Mouse (Mus musculus) C2C12 (cell line): Measurements from ENCODE around the gene Spata45.

ENCODE experiments used
- CEBPB ChIP-seq: IDR thresholded peaks from one replicate; pipeline ENCODE4 v1.6.1; 2011; ENCODE audit warnings: low read depth, mild to moderate bottlenecking, control low read depth, moderate library complexity
- CTCF ChIP-seq: IDR thresholded peaks from one replicate; pipeline ENCODE4 v1.5.1; 2011; ENCODE audit not compliant: control insufficient read depth, insufficient read depth, insufficient read length
- USF1 ChIP-seq: IDR thresholded peaks from one replicate; pipeline ENCODE4 v1.6.1; 2011; ENCODE audit warnings: low read depth, mild to moderate bottlenecking, control low read depth, moderate library complexity

DNA sequence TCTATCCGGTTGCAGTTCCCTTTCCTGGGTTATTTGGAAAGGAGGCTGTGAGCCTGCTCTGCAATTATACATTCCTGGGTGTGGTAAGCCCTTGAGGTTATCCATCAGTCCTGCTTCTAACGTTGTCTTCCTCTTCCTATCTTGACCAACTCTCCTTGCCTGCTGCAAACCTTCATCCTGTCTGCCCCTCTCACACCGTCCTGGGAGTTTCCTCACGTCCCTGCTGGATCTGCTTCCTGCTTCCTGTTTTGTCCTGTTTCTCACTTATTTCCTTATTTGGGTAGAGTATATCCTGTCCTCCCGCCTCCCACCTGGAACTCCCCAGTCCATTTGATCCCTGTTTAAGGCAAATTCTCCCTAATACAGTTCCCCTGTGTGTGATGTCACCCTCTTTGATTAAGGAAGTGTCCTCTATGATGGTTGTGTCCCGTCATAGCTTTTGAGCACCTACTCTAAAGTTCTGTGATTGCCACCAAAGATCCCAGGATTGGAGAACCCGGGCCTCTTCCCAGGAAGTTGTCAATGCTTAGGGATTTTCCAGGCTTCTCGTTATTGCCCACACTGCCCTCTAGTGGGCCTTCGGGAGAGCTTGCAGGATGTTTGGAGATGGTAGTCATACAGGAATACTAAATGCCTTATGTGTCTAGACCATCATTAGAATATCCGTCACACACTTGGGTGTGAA is 38.9 kb downstream of the Spata45 start:
- TF ChIP-seq CTCF (peak; percentile 13), CEBPB (no peak), USF1 (no peak)
